ENCODE assay signal across 7 mouse cellular contexts in the genomic region with DNA sequence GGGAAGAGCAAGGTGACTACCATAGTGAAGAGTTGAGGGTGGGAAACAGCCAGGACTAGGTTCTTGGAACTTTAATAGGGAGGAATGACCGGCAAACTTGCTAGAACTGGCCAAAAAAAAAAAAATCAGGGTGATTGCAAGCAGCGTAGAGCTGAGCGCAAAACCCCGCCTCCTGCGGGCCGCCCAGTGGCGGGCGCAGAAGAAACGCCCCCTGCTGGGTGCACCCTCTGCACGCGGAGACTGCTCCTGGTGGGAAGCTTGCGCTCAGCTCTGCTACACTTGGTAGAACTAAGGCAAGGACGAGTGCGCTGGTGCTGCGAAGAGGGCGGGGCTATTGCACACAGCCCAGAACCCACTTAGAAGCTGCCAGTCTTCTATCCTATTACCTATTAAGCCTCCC. TPM values are rescaled to one million over a fixed set of nuclear protein-coding genes. Genes with fewer than 3 reads are reported as not detected.
DNase-seq lines count a peak whose midpoint lies in the region; ATAC-seq and TF ChIP-seq lines count a peak whose summit lies in the region.

No protein-coding gene starts in this region.

- no peaks in the 10 kb centered on the region for H3K36me3 ChIP-seq in hindbrain, postnatal 0 days (ENCODE audit: insufficient read depth, low read length)
- H3K36me3 ChIP-seq in limb, embryonic 12.5 days: no peaks in the 10 kb centered on the region
- no peaks in the 10 kb centered on the region for H3K36me3 ChIP-seq in midbrain, embryonic 12.5 days

- H3K27me3 ChIP-seq in Patski: peaks cover 5% of the 10 kb centered on the region
- H3K27me3 ChIP-seq in hindbrain, postnatal 0 days (ENCODE audit: insufficient read depth, low read length): peaks cover 16% of the 10 kb centered on the region
- H3K27me3 ChIP-seq in limb, embryonic 12.5 days: peaks cover 97% of the 10 kb centered on the region
- peaks cover 98% of the 10 kb centered on the region for H3K27me3 ChIP-seq in midbrain, embryonic 12.5 days

- CTCF ChIA-PET in Patski (lab: Charles Lee): interaction anchor here (0.8 to 3.5 kb wide), 6 partner anchors 9 to 16 kb away, joined by 3 to 15 read pairs (median 9); a partner anchor contains a TSS

- no peaks in the 10 kb centered on the region for H3K9me3 ChIP-seq in hindbrain, postnatal 0 days (ENCODE audit: low read length)
- H3K9me3 ChIP-seq in limb, embryonic 12.5 days: no peaks in the 10 kb centered on the region
- H3K9me3 ChIP-seq in midbrain, embryonic 12.5 days: no peaks in the 10 kb centered on the region

- H3K9ac ChIP-seq in hindbrain, postnatal 0 days (replicated peaks; ENCODE audit: low read length): no peak overlapping the region
- no peak overlapping the region for H3K9ac ChIP-seq in limb, embryonic 12.5 days (replicated peaks)
- H3K9ac ChIP-seq in midbrain, embryonic 12.5 days (replicated peaks): no peak overlapping the region

- peaks cover 5% of the 10 kb centered on the region; the same call in 1 of the 2 replicates for H3K4me1 ChIP-seq in hindbrain, postnatal 0 days (ENCODE audit: insufficient read depth, low read length)
- H3K4me1 ChIP-seq in limb, embryonic 12.5 days (replicated peaks): peaks cover 53% of the 10 kb centered on the region
- H3K4me1 ChIP-seq in midbrain, embryonic 12.5 days: peaks cover 37% of the 10 kb centered on the region

- no peak overlapping the region for H3K27ac ChIP-seq in hindbrain, postnatal 0 days
- no peak overlapping the region for H3K27ac ChIP-seq in limb, embryonic 12.5 days
- no peak overlapping the region for H3K27ac ChIP-seq in midbrain, embryonic 12.5 days (replicated peaks)

- peak overlapping the region; percentile 18 for H3K4me3 ChIP-seq in hindbrain, postnatal 0 days (ENCODE audit: low read length)
- peak overlapping the region; percentile 18 for H3K4me3 ChIP-seq in limb, embryonic 12.5 days (replicated peaks)
- H3K4me3 ChIP-seq in midbrain, embryonic 12.5 days: peak overlapping the region; percentile 9; the same call in 1 of the 2 replicates

- POLR2A ChIA-PET in Patski (lab: Charles Lee): interaction anchor here (0.6 to 1.6 kb wide), 2 partner anchors 10 to 480 kb away, joined by 3 to 4 read pairs; no protein-coding TSS in a partner anchor

- TF ChIP-seq CTCF in Patski (IDR thresholded peaks at IDR 0.05): peak; percentile 67
- peak; percentile 60 for TF ChIP-seq CTCF in hindbrain, postnatal 0 days (IDR thresholded peaks at IDR 0.05; ENCODE audit: low read depth)

- in situ Hi-C loops in Patski (cut with MboI; ENCODE audit: low pct_unique_long_range_greater_than_20kb): no loop called here

- peak; percentile 36 for ATAC-seq in Patski
- ATAC-seq in hindbrain, postnatal 0 days: peak; percentile 60
- ATAC-seq in limb, embryonic 12.5 days (ENCODE audit: insufficient number of reproducible peaks, insufficient read depth, low FRiP score, low TSS enrichment, low read depth): peak; percentile 34
- ATAC-seq in midbrain, embryonic 12.5 days (ENCODE audit: low FRiP score, low read depth): peak; percentile 53

- under 1% methylated on average over 15 of the region's 16 CpGs for WGBS in hindbrain, postnatal 0 days
- under 1% methylated on average over 16 of the region's 16 CpGs for WGBS in limb, embryonic 12.5 days
- under 1% methylated on average over 16 of the region's 16 CpGs for WGBS in midbrain, embryonic 12.5 days

- no peak for DNase-seq in Patski (ENCODE audit: low read depth, low spot score)
- DNase-seq in c-Kit-positive CD71-positive TER-119-positive erythroid progenitor cells, embryonic 14.5 days (ENCODE audit: low spot score): peak; percentile 90
- DNase-seq in gastrocnemius, postnatal 10 days: peak; percentile 79
- peak; percentile 77 for DNase-seq in hindbrain, postnatal 0 days (ENCODE audit: low spot score)
- DNase-seq in spleen, adult 12 weeks (ENCODE audit: low spot score): peak; percentile 73

- peak overlapping the region; percentile 50 for H3K4me2 ChIP-seq in hindbrain, postnatal 0 days (ENCODE audit: low read depth, low read length)
- H3K4me2 ChIP-seq in limb, embryonic 12.5 days: peak overlapping the region; percentile 48
- peak overlapping the region; percentile 31 for H3K4me2 ChIP-seq in midbrain, embryonic 12.5 days (replicated peaks)

RNA-seq across cellular contexts. Expression of a gene that starts 4.2 kb away (rescaled TPM):
- polyA plus RNA-seq in Patski (2021): 131 TPM
- 10 to 100 TPM; 29.0 to 43.8 TPM for total RNA-seq in gastrocnemius, postnatal 10 days (2021)
- total RNA-seq in hindbrain, postnatal 0 days (2014; rRNA removed): 648 and 1,037 TPM in 2 replicates
- polyA plus RNA-seq in hindbrain, postnatal 0 days (2015; fragmentation: Nextera tagmentation; extraction: Ambion mirVana): 742 and 847 TPM in 2 replicates
- 43.6 and 53.6 TPM in 2 replicates for polyA plus RNA-seq in limb, embryonic 12.5 days (2016; fragmentation: Nextera tagmentation; extraction: Ambion mirVana)
- polyA plus RNA-seq in midbrain, embryonic 12.5 days (2016; fragmentation: Nextera tagmentation; extraction: Ambion mirVana): 31.1 and 38.8 TPM in 2 replicates

RNA-seq across cellular contexts. Expression of a gene that starts 10.7 kb away (rescaled TPM):
- polyA plus RNA-seq in Patski (2021): 92.3 TPM
- 10 to 100 TPM; 35.0 to 63.8 TPM for total RNA-seq in gastrocnemius, postnatal 10 days (2021)
- 109 and 110 TPM in 2 replicates for total RNA-seq in hindbrain, postnatal 0 days (2014; rRNA removed)
- 202 and 239 TPM in 2 replicates for polyA plus RNA-seq in hindbrain, postnatal 0 days (2015; fragmentation: Nextera tagmentation; extraction: Ambion mirVana)
- polyA plus RNA-seq in limb, embryonic 12.5 days (2016; fragmentation: Nextera tagmentation; extraction: Ambion mirVana): 15.1 TPM in 2 replicates
- polyA plus RNA-seq in midbrain, embryonic 12.5 days (2016; fragmentation: Nextera tagmentation; extraction: Ambion mirVana): 12.9 and 13.1 TPM in 2 replicates

RNA-seq across cellular contexts. Expression of a gene that starts 30.7 kb away (rescaled TPM):
- not detected for polyA plus RNA-seq in Patski (2021)
- 10 to 100 TPM; 11.0 to 22.2 TPM for total RNA-seq in gastrocnemius, postnatal 10 days (2021)
- 631 and 889 TPM in 2 replicates for total RNA-seq in hindbrain, postnatal 0 days (2014; rRNA removed)
- polyA plus RNA-seq in hindbrain, postnatal 0 days (2015; fragmentation: Nextera tagmentation; extraction: Ambion mirVana): 445 and 458 TPM in 2 replicates
- polyA plus RNA-seq in limb, embryonic 12.5 days (2016; fragmentation: Nextera tagmentation; extraction: Ambion mirVana): 0.43 and 0.45 TPM in 2 replicates
- polyA plus RNA-seq in midbrain, embryonic 12.5 days (2016; fragmentation: Nextera tagmentation; extraction: Ambion mirVana): 16.9 and 23.8 TPM in 2 replicates

RNA-seq across cellular contexts. Expression of a gene that starts 31.2 kb away (rescaled TPM):
- 54.0 TPM for polyA plus RNA-seq in Patski (2021)
- 10 to 100 TPM; 19.3 to 20.3 TPM for total RNA-seq in gastrocnemius, postnatal 10 days (2021)
- 33.1 and 43.3 TPM in 2 replicates for total RNA-seq in hindbrain, postnatal 0 days (2014; rRNA removed)
- 42.3 and 44.8 TPM in 2 replicates for polyA plus RNA-seq in hindbrain, postnatal 0 days (2015; fragmentation: Nextera tagmentation; extraction: Ambion mirVana)
- 114 TPM in 2 replicates for polyA plus RNA-seq in limb, embryonic 12.5 days (2016; fragmentation: Nextera tagmentation; extraction: Ambion mirVana)
- polyA plus RNA-seq in midbrain, embryonic 12.5 days (2016; fragmentation: Nextera tagmentation; extraction: Ambion mirVana): 96.7 and 98.4 TPM in 2 replicates

RNA-seq across cellular contexts. Expression of a gene that starts 46.1 kb away (rescaled TPM):
- polyA plus RNA-seq in Patski (2021): not detected
- total RNA-seq in gastrocnemius, postnatal 10 days (2021): not detected
- not detected in 2 replicates for total RNA-seq in hindbrain, postnatal 0 days (2014; rRNA removed)
- not detected in 2 replicates for polyA plus RNA-seq in hindbrain, postnatal 0 days (2015; fragmentation: Nextera tagmentation; extraction: Ambion mirVana)
- polyA plus RNA-seq in limb, embryonic 12.5 days (2016; fragmentation: Nextera tagmentation; extraction: Ambion mirVana): not detected in 2 replicates
- not detected in 2 replicates for polyA plus RNA-seq in midbrain, embryonic 12.5 days (2016; fragmentation: Nextera tagmentation; extraction: Ambion mirVana)

Comparison
In these comparisons a context has a peak if more than half of its experiments do, and no peak if none do; other contexts are left out.
1. RNA of a gene that starts 30.7 kb away (polyA plus RNA-seq): 445 to 458 TPM in hindbrain, postnatal 0 days; 16.9 to 23.8 TPM in midbrain, embryonic 12.5 days, 0.43 to 0.45 TPM in limb, embryonic 12.5 days and not detected in Patski (single experiment); every median in the first group is over 10 times any median in the second.
2. Peak in every context shown above with its lines, with median percentiles within 50 percentile points of each other: ATAC-seq, H3K4me2 ChIP-seq and H3K4me3 ChIP-seq.